Mouse (Mus musculus): ENCODE results near the gene Gm21885. TPM values are rescaled to one million over a fixed set of nuclear protein-coding genes. Genes with fewer than 3 reads are reported as not detected.

The Gm21885 gene
- polyA plus RNA-seq (2012; rRNA removed): not detected in 2 replicates

DNA sequence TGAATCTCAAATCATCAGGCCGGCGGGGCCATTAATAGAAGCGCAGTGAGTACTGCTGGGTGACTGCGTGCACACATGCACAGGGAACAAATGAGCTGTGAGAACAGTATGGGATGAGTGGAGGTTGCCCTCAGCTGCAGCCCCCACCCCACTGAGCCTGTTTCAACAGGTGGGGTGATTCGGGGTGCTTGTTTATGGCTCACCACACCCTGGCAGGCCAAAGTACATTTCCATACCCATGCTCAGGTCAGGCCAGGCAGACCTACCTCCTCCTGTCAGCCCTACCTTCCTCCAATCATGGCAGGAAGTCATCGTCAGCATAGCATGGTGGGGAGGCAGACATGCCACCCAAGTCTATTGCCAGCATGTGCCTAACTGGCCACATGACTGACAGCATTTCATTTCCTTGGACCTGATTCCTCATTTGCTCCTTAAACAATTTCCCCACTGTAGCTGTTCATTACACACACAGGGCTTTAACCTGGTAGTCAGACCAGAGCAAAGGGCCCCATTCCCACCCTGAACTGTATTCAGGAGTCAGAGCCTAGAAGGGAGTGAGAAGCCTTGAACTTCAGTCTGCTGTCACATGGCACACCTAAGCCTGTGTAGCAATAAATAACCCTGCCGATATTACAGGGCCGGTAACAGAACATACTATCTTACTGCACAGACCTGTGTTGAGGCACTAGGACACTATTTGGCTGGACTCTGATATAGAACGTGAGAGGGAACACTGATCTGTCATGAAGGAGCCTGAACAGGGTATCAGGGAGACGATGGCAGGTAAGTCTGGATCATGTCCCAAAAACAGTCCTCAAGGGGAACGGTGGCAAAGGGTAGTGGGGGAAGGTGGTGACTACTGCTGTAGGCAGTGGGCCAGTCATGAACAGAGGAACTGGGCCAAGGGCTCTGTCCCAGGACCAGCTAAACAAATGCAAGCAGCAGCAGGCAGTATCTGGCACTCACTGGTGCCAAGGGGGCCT is at the start of gene Gm21885:
Gm21885 (plus strand) TSS at position 675 of the 983 bp plus-strand sequence.
- DNase-seq (ENCODE audit: low read depth): peak; percentile 71
- TF ChIP-seq CTCF (IDR thresholded peaks at IDR 0.05; ENCODE audit: borderline replicate concordance, extremely low read depth, insufficient read depth, insufficient read length): no peak
- TF ChIP-seq POLR2A (IDR thresholded peaks at IDR 0.05; ENCODE audit: borderline replicate concordance, extremely low read depth, insufficient read depth, insufficient read length, poor library complexity, severe bottlenecking): no peak

GRCm38 (mm10) chr11:94233405-94233804 is 48.3 kb upstream of the Gm21885 start:
- no peak for DNase-seq (ENCODE audit: low read depth)
- TF ChIP-seq POLR2A (IDR thresholded peaks at IDR 0.05; ENCODE audit: borderline replicate concordance, extremely low read depth, insufficient read depth, insufficient read length, poor library complexity, severe bottlenecking): no peak
- no peak for TF ChIP-seq CTCF (IDR thresholded peaks at IDR 0.05; ENCODE audit: borderline replicate concordance, extremely low read depth, insufficient read depth, insufficient read length)

DNA sequence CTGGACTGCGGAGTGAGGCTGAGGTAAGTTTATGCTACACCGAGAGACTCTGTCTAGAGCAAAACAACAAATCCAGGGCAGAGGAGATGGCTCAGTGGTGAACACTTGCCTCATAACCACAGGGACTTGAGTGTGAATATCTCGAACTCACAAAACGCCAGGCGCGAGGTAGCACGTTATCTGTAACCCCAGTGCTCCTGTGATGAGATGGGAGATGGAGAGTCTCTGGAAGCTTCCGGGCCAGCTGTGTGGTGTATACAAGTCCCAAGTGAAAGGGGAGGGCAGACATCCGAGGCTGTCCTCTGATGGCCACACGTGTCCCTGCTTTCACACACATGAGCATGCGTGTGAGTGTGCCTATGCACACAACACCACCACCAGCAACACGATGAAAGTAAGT is 47.3 kb upstream of the Gm21885 start:
- no peak for TF ChIP-seq CTCF (IDR thresholded peaks at IDR 0.05; ENCODE audit: borderline replicate concordance, extremely low read depth, insufficient read depth, insufficient read length)
- no peak for TF ChIP-seq POLR2A (IDR thresholded peaks at IDR 0.05; ENCODE audit: borderline replicate concordance, extremely low read depth, insufficient read depth, insufficient read length, poor library complexity, severe bottlenecking)
- no peak for DNase-seq (ENCODE audit: low read depth)

DNA sequence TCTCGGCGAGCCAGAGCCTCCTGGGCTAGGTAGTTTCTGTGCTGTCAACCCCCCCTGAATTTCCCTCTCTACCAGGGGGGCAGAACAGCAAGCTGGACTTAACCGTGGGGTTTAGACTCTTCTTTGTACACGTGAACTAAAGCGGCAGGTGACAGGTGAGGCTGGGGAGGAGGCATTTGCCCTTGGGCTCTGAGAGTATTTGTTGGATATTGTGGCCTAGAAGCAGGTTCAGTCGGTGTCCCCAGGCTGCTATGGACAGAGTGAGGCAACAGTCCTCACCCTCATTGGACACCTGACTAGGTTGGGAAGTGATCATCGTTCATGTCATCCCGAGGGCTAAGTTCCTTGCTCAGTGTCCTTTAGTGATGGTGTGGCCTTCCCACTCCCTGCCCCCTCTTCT is 46.8 kb upstream of the Gm21885 start:
- DNase-seq (ENCODE audit: low read depth): no peak
- no peak for TF ChIP-seq POLR2A (IDR thresholded peaks at IDR 0.05; ENCODE audit: borderline replicate concordance, extremely low read depth, insufficient read depth, insufficient read length, poor library complexity, severe bottlenecking)
- TF ChIP-seq CTCF (IDR thresholded peaks at IDR 0.05; ENCODE audit: borderline replicate concordance, extremely low read depth, insufficient read depth, insufficient read length): no peak

- DNase-seq (ENCODE audit: low read depth): peak; percentile 92
- TF ChIP-seq CTCF (IDR thresholded peaks at IDR 0.05; ENCODE audit: borderline replicate concordance, extremely low read depth, insufficient read depth, insufficient read length) (peak; percentile 94), POLR2A (IDR thresholded peaks at IDR 0.05; ENCODE audit: borderline replicate concordance, extremely low read depth, insufficient read depth, insufficient read length, poor library complexity, severe bottlenecking) (no peak)
Measured at GRCm38 (mm10) chr11:94236074-94236473, 45.6 kb upstream of the Gm21885 start.

- TF ChIP-seq CTCF (IDR thresholded peaks at IDR 0.05; ENCODE audit: borderline replicate concordance, extremely low read depth, insufficient read depth, insufficient read length): no peak
- no peak for TF ChIP-seq POLR2A (IDR thresholded peaks at IDR 0.05; ENCODE audit: borderline replicate concordance, extremely low read depth, insufficient read depth, insufficient read length, poor library complexity, severe bottlenecking)
- DNase-seq (ENCODE audit: low read depth): no peak
Measured at GRCm38 (mm10) chr11:94238786-94239185, 42.9 kb upstream of the Gm21885 start.

- no peak for TF ChIP-seq CTCF (IDR thresholded peaks at IDR 0.05; ENCODE audit: borderline replicate concordance, extremely low read depth, insufficient read depth, insufficient read length)
- TF ChIP-seq POLR2A (IDR thresholded peaks at IDR 0.05; ENCODE audit: borderline replicate concordance, extremely low read depth, insufficient read depth, insufficient read length, poor library complexity, severe bottlenecking): no peak
- peak; percentile 68 for DNase-seq (ENCODE audit: low read depth)
Measured at GRCm38 (mm10) chr11:94239706-94240105, 42.0 kb upstream of the Gm21885 start.

- TF ChIP-seq POLR2A (IDR thresholded peaks at IDR 0.05; ENCODE audit: borderline replicate concordance, extremely low read depth, insufficient read depth, insufficient read length, poor library complexity, severe bottlenecking) (no peak), CTCF (IDR thresholded peaks at IDR 0.05; ENCODE audit: borderline replicate concordance, extremely low read depth, insufficient read depth, insufficient read length) (no peak)
- DNase-seq (ENCODE audit: low read depth): peak; percentile 67
Measured at GRCm38 (mm10) chr11:94242760-94243421, 38.8 kb upstream of the Gm21885 start.

DNA sequence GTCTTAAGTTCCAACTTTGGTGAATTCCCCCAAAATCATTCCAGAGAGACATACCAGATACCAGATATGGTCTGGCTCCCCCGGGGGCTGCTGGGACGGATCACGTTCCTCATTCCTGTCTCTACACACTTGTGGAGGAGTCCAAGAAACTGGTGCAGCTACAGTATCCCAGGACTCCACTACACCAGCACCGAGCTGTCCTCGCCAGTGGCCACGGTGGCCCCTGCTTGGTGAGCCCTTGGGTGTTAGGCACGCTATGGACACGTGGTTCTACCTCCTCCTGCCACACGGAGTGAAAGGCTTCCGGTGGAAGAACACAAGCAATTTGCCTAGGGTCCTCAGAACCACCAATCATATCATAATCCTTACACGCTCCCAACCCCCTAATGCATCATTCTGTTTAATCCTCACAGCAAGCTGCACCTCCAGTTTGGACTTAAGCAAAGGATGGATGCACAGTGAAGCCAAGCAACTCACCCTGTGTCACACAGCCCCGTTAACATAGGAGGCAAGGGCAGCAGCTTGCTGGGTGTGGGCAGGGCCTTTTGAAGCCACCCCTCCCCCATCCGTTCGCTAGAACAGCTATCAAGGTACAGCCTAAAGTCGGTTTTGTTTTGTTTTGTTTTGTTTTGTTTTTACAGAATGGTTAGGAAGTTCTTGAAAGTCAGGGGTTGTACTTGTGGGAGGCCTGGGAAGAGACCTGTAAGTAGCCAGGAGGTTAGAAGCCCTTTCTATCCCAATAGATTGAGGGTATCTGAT is 38.1 kb upstream of the Gm21885 start:
- TF ChIP-seq POLR2A (IDR thresholded peaks at IDR 0.05; ENCODE audit: borderline replicate concordance, extremely low read depth, insufficient read depth, insufficient read length, poor library complexity, severe bottlenecking) (no peak), CTCF (IDR thresholded peaks at IDR 0.05; ENCODE audit: borderline replicate concordance, extremely low read depth, insufficient read depth, insufficient read length) (no peak)
- DNase-seq (ENCODE audit: low read depth): no peak

DNA sequence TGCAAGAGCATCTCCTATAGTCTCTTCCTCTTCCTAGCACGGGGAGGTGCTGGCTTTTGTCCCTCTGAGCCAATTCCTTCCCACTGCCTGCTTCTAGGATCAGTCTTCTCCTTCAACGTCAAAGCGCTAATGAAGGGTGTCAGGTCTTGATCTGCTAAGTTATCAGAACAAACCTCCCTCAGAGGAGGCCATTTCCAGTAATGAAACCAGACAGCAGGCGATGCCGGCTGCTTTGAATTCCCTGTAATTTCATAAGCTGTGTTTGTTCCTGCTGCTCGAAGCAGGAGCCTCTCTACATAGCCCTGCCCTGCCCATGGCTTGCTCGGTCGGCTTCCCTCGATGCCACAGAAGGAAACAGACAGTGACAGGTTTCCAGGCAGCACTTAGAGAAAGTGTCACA is 37.3 kb upstream of the Gm21885 start:
- TF ChIP-seq CTCF (IDR thresholded peaks at IDR 0.05; ENCODE audit: borderline replicate concordance, extremely low read depth, insufficient read depth, insufficient read length) (no peak), POLR2A (IDR thresholded peaks at IDR 0.05; ENCODE audit: borderline replicate concordance, extremely low read depth, insufficient read depth, insufficient read length, poor library complexity, severe bottlenecking) (no peak)
- peak; percentile 52 for DNase-seq (ENCODE audit: low read depth)
